Mouse (Mus musculus): Measurements from ENCODE around the gene Mrnip. TPM values are rescaled to one million over a fixed set of nuclear protein-coding genes. Genes with fewer than 3 reads are reported as not detected.

Mrnip gene
- 12.2 and 12.7 TPM in 2 replicates for polyA plus RNA-seq (2015; fragmentation: Nextera tagmentation; extraction: Ambion mirVana)

DNA sequence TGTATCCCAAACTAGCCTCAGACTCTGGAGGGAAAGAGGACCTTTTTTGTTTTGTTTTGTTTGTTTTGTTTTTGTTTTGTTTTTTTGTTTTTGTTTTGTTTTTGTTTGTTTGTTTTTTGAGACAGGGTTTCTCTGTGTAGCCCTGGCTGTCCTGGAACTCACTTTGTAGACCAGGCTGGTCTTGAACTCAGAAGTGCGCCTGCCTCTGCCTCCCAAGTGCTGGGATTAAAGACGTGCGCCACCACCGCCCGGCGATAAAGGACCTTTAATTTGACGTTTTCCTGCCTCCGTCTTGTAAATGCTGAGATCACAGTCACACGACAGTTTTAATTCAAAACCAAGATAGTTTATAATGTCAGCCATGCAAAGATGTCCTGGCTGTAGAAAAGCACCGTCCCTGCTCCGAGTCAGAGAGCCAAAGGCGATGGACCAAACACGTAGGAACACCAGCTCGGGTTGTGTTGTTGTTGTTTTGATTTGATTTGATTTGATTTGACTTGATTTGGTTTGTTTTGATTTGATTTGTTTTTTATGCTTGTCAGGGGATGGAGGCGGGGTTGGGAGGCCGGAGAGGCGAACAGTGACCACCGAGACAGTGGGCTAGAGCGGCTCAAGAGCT lies at the start of gene Mrnip:
TSS of gene Mrnip (plus strand) at position 334 of the 619 bp plus-strand sequence.

GRCm38 (mm10) chr11:50130811-50131766 lies 43.2 kb upstream of the Mrnip start, which contains the start of gene Tbc1d9b:
Tbc1d9b (plus strand) TSS chr11:50131396.

GRCm38 (mm10) chr11:50210505-50211151 lies 36.4 kb downstream of the Mrnip start, which contains the start of the genes Sqstm1 and Mgat4b:
Sqstm1 (minus strand) TSS chr11:50210827.
Mgat4b (plus strand) TSS chr11:50210890.

DNA sequence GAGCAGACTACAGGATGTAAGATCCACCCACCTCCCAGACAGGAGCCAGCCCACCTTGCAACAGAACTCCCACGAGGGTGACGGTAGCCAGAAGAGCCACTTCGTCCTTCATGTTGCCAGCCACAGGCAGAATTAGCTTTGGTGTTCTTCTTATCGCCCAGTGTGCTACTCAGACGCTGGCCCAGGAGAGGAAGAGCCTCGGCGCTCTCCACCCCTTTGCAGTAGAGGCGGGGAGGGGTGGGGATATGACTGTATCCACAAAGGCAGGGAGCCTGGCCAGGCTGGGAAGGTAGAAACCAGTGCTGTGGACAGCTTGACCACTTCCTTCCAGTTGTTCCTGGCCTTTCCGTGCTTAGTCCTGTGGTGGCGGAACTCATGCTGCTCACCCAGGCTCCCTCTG lies 64.1 kb downstream of the Mrnip start, which contains the start of gene Ltc4s:
TSS of gene Ltc4s (minus strand) at position 293 of the 400 bp plus-strand sequence.

Other genes with a start within 250 kb of the Mrnip start
- 60.5 and 79.4 TPM in 2 replicates for gene Rnf130, start 149.1 kb upstream of the Mrnip start, polyA plus RNA-seq (2015; fragmentation: Nextera tagmentation; extraction: Ambion mirVana)
- 14.2 and 17.6 TPM in 2 replicates for gene Tbc1d9b, start 43.0 kb upstream of the Mrnip start, polyA plus RNA-seq (2015; fragmentation: Nextera tagmentation; extraction: Ambion mirVana)
- 142 and 167 TPM in 2 replicates for gene Sqstm1, start 36.4 kb downstream of the Mrnip start, polyA plus RNA-seq (2015; fragmentation: Nextera tagmentation; extraction: Ambion mirVana)
- 25.7 and 27.6 TPM in 2 replicates for gene Mgat4b, start 36.4 kb downstream of the Mrnip start, polyA plus RNA-seq (2015; fragmentation: Nextera tagmentation; extraction: Ambion mirVana)
- 3.0 and 3.4 TPM in 2 replicates for gene Ltc4s, start 64.2 kb downstream of the Mrnip start, polyA plus RNA-seq (2015; fragmentation: Nextera tagmentation; extraction: Ambion mirVana)
- 3.1 and 3.9 TPM in 2 replicates for gene Maml1, start 117.9 kb downstream of the Mrnip start, polyA plus RNA-seq (2015; fragmentation: Nextera tagmentation; extraction: Ambion mirVana)
- gene Canx, start 151.2 kb downstream of the Mrnip start, polyA plus RNA-seq (2015; fragmentation: Nextera tagmentation; extraction: Ambion mirVana): 172 and 176 TPM in 2 replicates
- not detected in 2 replicates for gene Cby3, start 180.0 kb downstream of the Mrnip start, polyA plus RNA-seq (2015; fragmentation: Nextera tagmentation; extraction: Ambion mirVana)
- gene Hnrnph1, start 202.5 kb downstream of the Mrnip start, polyA plus RNA-seq (2015; fragmentation: Nextera tagmentation; extraction: Ambion mirVana): 199 and 211 TPM in 2 replicates

Measured in spleen, postnatal 0 days (tissue).